Mouse (Mus musculus): ENCODE measurements at regions not wholly inside any gene's neighbourhood (a gene's known extent, or its start where the extent isn't known, plus 50 kb on each side); places are given as distances from the start of the nearest gene placed in this dataset.
"Not testable (repeated sequence)": the region's sequence is repeated elsewhere in the genome, so short reads cannot be mapped to it uniquely, and the experiment has no call there.

DNA sequence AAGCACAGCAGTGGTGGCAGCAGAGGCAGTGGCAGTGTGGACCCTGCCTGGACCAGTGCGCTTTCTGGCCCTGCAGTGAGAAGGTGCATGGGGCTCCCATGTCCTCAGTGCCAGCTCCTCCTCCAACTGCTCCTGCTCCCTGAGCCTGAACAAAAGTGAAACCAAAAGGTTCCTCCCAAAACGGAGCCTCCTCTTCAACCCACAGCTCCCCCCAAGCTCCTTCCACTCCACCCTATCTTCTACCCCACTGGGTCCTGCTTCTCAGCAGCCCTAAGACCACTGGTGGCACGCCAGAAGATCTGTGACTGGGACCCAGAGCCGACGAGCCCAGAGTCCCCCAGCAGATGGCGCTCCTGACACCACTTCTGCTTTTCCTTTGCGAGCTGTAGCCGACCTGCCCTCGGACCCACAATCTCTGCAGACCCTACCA, 63.5 kb upstream of the Fcho1 start:
- CTCF ChIA-PET; in situ Hi-C loops (cut with MboI; ENCODE audit: low pct_unique_long_range_greater_than_20kb); POLR2A ChIA-PET; DNase-seq (ENCODE audit: low read depth, low spot score); H3K27me3 ChIP-seq: not testable (repeated sequence)
- peak; percentile 30 for TF ChIP-seq CTCF (IDR thresholded peaks at IDR 0.05)
- ATAC-seq = peak; percentile 39

- H3K27me3 ChIP-seq; POLR2A ChIA-PET; in situ Hi-C loops (cut with MboI; ENCODE audit: low pct_unique_long_range_greater_than_20kb); ATAC-seq; DNase-seq (ENCODE audit: low read depth, low spot score); CTCF ChIA-PET: not testable (repeated sequence)
These were observed 55.1 kb upstream of the Fcho1 start for GRCm38 (mm10) chr8:71780624-71781023.

GRCm38 (mm10) chr8:71779824-71780223, 54.3 kb upstream of the Fcho1 start:
- POLR2A ChIA-PET; H3K27me3 ChIP-seq; CTCF ChIA-PET; DNase-seq (ENCODE audit: low read depth, low spot score); in situ Hi-C loops (cut with MboI; ENCODE audit: low pct_unique_long_range_greater_than_20kb); ATAC-seq: not testable (repeated sequence)

GRCm38 (mm10) chr8:71779380-71779779, 53.9 kb upstream of the Fcho1 start:
- H3K27me3 ChIP-seq; DNase-seq (ENCODE audit: low read depth, low spot score); POLR2A ChIA-PET; in situ Hi-C loops (cut with MboI; ENCODE audit: low pct_unique_long_range_greater_than_20kb); CTCF ChIA-PET; ATAC-seq: not testable (repeated sequence)

DNA sequence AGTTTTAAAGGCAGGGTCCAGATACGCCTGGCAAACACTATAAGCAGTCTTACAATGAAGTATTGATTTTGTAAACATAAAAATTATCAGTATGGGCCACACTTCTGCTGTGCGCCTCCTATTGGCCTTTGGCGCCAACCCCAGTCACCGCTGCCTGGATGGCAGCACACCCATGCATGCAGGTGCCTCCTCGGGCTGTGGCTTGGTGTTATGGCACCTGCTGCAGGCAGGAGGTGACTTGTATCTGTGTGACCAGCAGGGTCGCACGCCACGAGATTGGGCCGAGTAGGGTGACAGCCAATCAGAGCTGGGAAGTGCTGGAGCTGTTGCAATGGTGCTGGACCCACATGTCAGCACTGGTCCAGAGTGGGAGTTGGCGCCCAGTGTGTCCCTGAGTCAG, 53.4 kb upstream of the Fcho1 start:
- in situ Hi-C loops (cut with MboI; ENCODE audit: low pct_unique_long_range_greater_than_20kb) = no loop called here
- no peak for ATAC-seq
- CTCF ChIA-PET = no interaction called here
- no peak for DNase-seq (ENCODE audit: low read depth, low spot score)
- no peaks in the 10 kb centered on the region for H3K27me3 ChIP-seq
- TF ChIP-seq CTCF (IDR thresholded peaks at IDR 0.05) = no peak
- POLR2A ChIA-PET = no interaction called here

All from Patski (cell line).